Mouse (Mus musculus) cerebellum, adult 2 months (tissue): ENCODE data around the gene Pak6. TPM values are rescaled to one million over a fixed set of nuclear protein-coding genes. Genes with fewer than 3 reads are reported as not detected.

Source experiments
- DNase-seq, 2 experiments: peaks; one replicate each; pipeline ENCODE4 v3.0.0; 2021
- H3K27ac ChIP-seq: fragments of 200-500 bp; 2 replicates; pipeline ENCODE4 v1.5.1; 2012; ENCODE audit warnings: low read length, control low read depth, inconsistent platforms; ENCODE audit not compliant: insufficient read depth
- H3K27me3 ChIP-seq: fragments of 200-500 bp; 2 replicates; pipeline ENCODE4 v1.6.1; 2012; ENCODE audit warnings: inconsistent platforms, mild to moderate bottlenecking, low read length, moderate library complexity; ENCODE audit not compliant: control insufficient read depth, insufficient read depth
- H3K4me1 ChIP-seq: fragments of 200-500 bp; 2 replicates; pipeline ENCODE4 v1.6.1; 2011; ENCODE audit warnings: low read length; ENCODE audit not compliant: control insufficient read depth, insufficient read depth
- H3K4me3 ChIP-seq: fragments of 200-500 bp; replicated peaks from 2 replicates; pipeline ENCODE3; 2011; ENCODE audit warnings: mild to moderate bottlenecking, low read depth, low read length, control low read depth; ENCODE audit not compliant: insufficient read depth
- CTCF ChIP-seq: fragments of 200-500 bp; IDR thresholded peaks from 2 replicates; pipeline ENCODE4 v1.5.1; 2011; ENCODE audit warnings: low read depth, mild to moderate bottlenecking, control low read depth, low read length, moderate library complexity, borderline replicate concordance; ENCODE audit not compliant: insufficient read depth
- POLR2A ChIP-seq: fragments of 200-500 bp; IDR thresholded peaks from 2 replicates; pipeline ENCODE4 v1.6.1; 2011; ENCODE audit warnings: low read length, control low read depth, borderline replicate concordance; ENCODE audit not compliant: insufficient read depth
- WGBS: fragments of 180-500 bp; shearing (Covaris S2); methylation state at CpG from one replicate; pipeline ENCODE4 v1.1.7; 2018; 5-methylcytosine and 5-hydroxymethylcytosine counted together
- polyA plus RNA-seq: library from polyadenylated mRNA; depleted of rRNA; stranded (reverse); fragments of >200 nt; gene quantifications from 2 replicates; pipeline ENCODE4 v1.2.3, GENCODE M21; 2012; rRNA removed

Gene Pak6
- 5.6 and 6.4 TPM in 2 replicates for polyA plus RNA-seq

- Histone ChIP-seq H3K4me3 (peak within 1 kb of the TSS; percentile 44), H3K27me3 (no peaks in the 10 kb centered on the region), H3K27ac (no peak within 1 kb of the TSS), H3K4me1 (peaks cover 4% of the 10 kb centered on the region; the same call in 1 of the 2 replicates)
- TF ChIP-seq POLR2A (no peak), CTCF (no peak)
- peak; percentile 18 to 39 for DNase-seq
- 3% methylated on average over 37 of the region's 37 CpGs for WGBS
Observed at GRCm38 (mm10) chr2:118662902-118663803, at the start of gene Pak6. TSS of gene Pak6 (plus strand) at chr2:118663303.

DNA sequence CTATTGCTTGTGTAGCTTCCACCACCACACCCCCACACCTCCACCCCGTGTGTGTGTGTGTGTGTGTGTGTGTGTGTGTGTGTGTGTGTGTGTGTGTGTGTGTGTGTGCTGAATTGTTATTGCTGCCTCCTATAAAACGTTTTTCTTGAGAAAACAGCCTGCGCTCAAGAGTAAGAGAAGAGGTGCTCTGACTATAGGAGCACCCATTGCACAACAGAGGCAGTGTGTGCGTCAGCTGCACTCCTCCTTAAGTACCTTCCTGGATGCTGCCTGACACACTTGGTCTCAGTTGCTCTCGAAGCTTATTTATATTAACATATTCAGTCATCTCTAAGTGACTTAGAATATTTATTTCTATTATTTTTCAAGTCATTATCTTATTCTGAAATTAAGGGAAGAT lies 45.1 kb upstream of the Pak6 start:
- Histone ChIP-seq H3K4me3 (no peak overlapping the region), H3K4me1 (no peaks in the 10 kb centered on the region), H3K27me3 (no peaks in the 10 kb centered on the region), H3K27ac (no peak overlapping the region)
- no peak for TF ChIP-seq CTCF
- TF ChIP-seq POLR2A = no peak
- WGBS = 88% methylated on average over 5 of the region's 5 CpGs
- no peak for DNase-seq

GRCm38 (mm10) chr2:118620101-118620500 lies 43.0 kb upstream of the Pak6 start:
- no peak for DNase-seq
- H3K4me3 ChIP-seq = no peak overlapping the region
- H3K4me1 ChIP-seq = no peaks in the 10 kb centered on the region
- 71% methylated on average over 2 of the region's 2 CpGs for WGBS
- H3K27me3 ChIP-seq = no peaks in the 10 kb centered on the region
- TF ChIP-seq CTCF (no peak), POLR2A (no peak)
- no peak overlapping the region for H3K27ac ChIP-seq

DNA sequence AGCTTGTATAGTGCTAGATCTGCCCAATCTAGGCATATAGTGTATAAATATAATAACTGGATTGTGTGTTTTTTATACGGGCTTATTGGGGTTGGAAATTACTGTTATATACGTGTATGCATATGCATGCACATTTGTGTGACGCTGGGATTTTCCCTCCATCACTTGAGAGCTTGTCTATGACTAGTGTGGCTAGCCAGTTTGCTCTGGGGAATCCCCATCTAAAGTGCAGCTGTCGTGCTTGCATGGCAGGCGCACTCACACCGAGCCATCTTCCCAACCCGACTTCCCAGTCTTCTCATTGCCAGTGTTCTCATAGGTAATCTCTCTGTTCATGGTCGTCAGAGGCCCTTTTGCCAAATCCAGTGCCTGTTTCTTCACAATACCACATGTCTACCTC lies 42.5 kb upstream of the Pak6 start:
- TF ChIP-seq POLR2A (no peak), CTCF (no peak)
- 76% methylated on average over 8 of the region's 8 CpGs for WGBS

DNA sequence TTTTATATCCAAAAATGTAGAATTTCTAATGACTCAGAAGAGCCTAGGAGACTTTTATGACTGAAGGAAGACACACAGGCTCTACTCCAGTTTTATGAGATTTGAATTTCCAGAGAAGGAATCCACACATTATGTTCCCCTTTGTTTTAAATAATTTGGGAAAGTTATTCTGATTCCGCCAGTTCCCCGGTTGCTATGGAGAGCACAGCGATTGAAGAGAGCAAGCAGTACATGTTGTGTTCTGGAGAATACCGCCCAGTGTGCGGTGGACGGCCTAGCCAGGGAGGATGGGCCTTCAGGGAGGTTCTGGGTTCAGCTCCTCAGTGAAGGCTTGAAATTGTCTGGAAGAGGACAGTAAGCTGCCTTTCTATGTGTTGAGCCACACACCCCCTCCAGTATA lies 33.8 kb upstream of the Pak6 start:
- Histone ChIP-seq H3K4me3 (no peak overlapping the region), H3K27ac (no peak overlapping the region), H3K27me3 (no peaks in the 10 kb centered on the region), H3K4me1 (no peaks in the 10 kb centered on the region; the same call in 1 of the 2 replicates)
- DNase-seq = no peak
- 83% methylated on average over 6 of the region's 6 CpGs for WGBS
- TF ChIP-seq CTCF (no peak), POLR2A (no peak)

More for the DNA sequence above, 42.5 kb upstream of the Pak6 start:
- DNase-seq = no peak
- no peaks in the 10 kb centered on the region for H3K27me3 ChIP-seq
- no peaks in the 10 kb centered on the region for H3K4me1 ChIP-seq
- no peak overlapping the region for H3K27ac ChIP-seq
- no peak overlapping the region for H3K4me3 ChIP-seq

DNA sequence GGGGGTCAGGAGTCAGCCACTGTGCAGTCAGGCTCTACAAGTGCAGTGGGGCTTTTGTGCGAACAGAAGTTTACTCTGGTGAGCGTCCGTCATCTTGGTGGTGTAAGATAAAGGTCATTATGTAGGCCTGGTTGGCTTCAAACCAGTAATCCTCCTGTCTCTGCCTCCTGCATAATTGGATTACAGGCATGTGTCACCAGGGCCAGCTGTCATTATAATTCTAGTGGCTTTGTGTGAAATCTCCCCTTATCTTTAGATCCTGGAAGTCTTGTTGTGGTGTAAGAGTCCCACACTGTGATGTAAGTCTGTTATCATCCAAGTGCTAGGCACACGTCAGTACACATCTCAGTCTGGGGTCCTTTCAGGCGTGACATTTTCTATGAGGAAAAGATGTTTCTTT lies 29.7 kb upstream of the Pak6 start:
- no peaks in the 10 kb centered on the region for H3K27me3 ChIP-seq
- DNase-seq = no peak
- H3K4me1 ChIP-seq = no peaks in the 10 kb centered on the region; the same call in 1 of the 2 replicates
- WGBS = 75% methylated on average over 5 of the region's 5 CpGs
- no peak overlapping the region for H3K4me3 ChIP-seq
- no peak overlapping the region for H3K27ac ChIP-seq
- no peak for TF ChIP-seq CTCF
- TF ChIP-seq POLR2A = no peak

DNA sequence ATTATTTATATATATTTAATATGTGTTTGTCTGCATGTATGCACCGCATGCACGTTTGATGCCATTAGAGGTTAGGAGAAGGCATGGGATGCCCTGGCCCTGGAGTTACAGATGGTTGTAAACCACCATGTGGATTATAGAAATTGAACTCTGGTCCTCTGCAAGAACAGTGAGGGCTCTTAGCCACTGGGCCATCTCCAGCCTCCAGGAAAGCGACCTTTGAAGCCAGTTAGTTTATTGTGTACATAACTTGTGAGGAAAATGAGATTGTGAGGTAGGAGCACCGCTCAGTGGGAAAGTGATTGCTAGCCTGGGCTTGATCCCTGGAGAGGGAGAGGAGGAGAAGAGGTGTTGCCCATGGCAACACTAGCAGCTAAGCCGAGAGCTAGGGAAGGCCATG lies 25.8 kb upstream of the Pak6 start:
- Histone ChIP-seq H3K4me3 (no peak overlapping the region), H3K27me3 (no peaks in the 10 kb centered on the region), H3K4me1 (no peaks in the 10 kb centered on the region; the same call in 1 of the 2 replicates), H3K27ac (no peak overlapping the region)
- 80% methylated on average over 5 of the region's 5 CpGs for WGBS
- no peak for TF ChIP-seq POLR2A
- TF ChIP-seq CTCF = no peak
- no peak for DNase-seq
